Mouse (Mus musculus) spleen, postnatal 10 days (tissue): ENCODE measurements around the gene Inpp4a.

Experiments used
- DNase-seq, 2 experiments: peaks; one replicate each; pipeline ENCODE4 v3.0.0; 2021 to 2022; ENCODE audit warnings: low spot score in 2 of 2

The Inpp4a gene

DNA sequence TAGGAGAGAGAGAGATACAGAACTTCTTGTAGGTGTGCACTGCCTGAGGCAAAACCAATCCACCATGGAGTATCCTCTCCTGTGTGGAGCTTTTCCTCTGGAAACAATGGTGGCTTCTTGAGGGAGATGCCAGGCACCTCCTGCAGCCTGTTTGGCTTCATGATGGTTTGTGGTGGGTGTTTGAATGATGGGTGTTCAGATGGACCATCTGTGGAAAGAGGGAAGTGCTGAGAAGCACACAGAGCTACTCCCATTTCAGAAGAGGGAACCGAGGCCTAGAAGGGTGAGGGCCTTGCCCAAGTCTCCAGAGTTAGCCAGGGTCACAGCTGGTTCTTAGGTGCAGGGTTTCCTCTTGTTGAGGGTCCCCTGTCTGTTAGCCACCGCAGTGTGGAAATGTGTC is 23.0 kb downstream of the Inpp4a start:
- no peak for DNase-seq

DNA sequence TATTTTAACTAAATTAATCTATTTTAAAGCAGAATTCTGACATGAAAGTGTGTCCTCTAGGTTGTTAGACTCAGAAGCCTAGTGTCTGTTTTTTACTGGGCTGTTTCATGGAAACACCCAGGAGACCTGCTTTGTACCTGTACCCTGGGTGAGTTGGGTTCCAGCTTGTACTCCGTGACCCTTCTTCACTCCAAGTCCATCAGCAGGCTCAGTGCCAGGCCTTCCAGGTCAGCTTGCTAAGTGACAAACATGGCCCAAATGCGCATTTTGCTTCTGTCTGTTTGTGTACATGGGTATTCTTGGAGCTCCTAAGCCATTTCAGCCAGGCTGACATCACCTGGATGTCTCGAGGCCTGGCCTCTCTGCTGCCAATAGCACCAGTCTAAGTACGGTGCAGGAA is 23.5 kb downstream of the Inpp4a start:
- no peak for DNase-seq

DNA sequence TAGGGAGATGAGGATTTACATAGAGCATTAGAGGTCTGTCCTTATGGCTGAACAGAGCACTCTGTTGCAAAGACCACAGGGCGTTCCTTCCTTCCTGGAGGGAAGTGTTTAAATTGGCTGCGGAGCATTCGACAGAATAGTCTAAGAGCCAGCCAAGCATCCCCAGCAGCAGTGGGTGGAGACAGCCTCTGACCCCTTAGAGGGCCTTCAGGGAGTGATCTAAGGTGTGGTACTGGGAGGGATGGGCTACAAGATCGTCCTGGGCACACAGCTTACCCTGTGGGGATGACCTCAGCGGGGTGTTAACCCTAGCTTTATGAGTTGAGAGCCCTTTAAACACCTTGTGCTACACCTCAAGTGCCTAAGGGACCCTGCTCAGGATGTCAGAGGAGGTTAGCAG is 24.9 kb downstream of the Inpp4a start:
- DNase-seq = no peak

DNA sequence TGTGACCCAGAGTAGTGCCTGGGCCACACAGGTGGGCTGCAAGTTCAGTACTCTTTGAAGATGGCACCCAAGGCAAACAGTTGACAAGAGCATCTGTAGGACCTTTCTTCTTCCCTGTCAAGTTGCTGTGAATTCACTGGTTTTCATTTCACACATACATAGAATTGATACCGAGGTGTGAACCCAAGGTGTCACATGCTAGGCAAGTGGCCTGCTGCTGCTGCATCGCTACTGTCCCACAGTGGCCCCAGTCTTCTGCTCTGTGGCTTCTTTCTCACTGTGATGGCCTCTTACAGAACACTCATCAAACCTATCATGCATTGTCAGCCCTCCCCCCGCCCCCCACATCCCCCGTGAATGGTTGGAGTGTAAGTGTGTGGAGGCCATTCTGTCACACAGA is 27.6 kb downstream of the Inpp4a start:
- no peak for DNase-seq

DNA sequence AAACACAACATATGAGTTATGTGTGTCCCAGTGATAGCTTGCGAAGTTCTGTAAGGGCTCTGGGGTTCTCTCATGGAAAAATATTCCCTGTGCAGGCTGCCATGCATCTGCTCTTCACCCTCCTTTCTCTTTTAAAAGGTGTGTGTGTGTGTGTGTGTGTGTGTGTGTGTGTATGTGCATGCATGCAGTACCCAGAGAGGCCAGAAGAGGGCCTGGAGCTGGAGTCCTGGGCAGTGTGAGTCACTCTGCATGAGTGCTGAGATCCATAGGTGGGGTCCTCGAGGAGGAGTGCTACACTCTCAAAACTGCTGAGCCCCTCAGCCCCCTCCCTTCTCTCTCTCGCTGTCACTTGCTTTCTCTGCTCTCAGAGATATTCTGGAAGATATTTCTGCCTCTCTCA is 29.5 kb downstream of the Inpp4a start:
- DNase-seq = no peak

DNA sequence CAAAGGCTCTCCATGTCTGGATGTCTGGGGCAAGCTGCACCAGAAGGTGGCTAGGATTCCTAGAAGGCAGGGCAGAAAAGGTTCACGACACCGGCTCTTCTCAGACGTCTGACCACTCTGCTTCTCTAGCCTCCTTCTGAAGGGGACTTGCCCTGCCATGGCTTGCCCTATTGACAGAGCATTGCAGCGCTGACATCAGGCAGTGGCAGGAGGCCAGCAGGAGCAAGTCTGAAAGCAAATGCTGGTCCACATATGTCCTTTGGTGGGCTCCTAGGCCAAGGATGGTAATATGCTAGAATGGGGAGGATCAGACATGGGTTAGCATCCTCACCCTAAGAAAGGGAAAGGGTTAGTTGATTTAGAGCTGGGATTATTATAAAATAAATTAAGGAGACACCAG is 30.2 kb downstream of the Inpp4a start:
- DNase-seq = no peak

DNA sequence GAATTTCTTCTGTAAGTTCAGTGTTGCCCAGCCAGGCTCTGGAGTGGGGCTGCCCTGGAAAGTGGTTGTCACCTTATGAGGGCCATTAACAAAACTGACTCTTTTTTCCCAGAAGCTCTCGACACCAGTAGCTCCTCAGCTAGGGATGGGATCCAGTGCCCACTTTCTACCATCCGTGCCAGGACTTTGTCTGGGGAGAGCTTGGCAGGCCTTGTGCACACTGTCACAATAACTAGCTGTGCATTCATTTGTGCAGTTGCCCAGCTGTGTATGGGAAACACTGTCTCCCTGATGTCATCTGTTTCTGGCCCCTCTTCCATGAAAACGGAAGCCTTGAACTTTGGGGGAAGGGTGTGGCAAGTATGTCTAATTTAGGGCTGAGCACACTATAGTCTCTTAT is 33.1 kb downstream of the Inpp4a start:
- no peak for DNase-seq

DNA sequence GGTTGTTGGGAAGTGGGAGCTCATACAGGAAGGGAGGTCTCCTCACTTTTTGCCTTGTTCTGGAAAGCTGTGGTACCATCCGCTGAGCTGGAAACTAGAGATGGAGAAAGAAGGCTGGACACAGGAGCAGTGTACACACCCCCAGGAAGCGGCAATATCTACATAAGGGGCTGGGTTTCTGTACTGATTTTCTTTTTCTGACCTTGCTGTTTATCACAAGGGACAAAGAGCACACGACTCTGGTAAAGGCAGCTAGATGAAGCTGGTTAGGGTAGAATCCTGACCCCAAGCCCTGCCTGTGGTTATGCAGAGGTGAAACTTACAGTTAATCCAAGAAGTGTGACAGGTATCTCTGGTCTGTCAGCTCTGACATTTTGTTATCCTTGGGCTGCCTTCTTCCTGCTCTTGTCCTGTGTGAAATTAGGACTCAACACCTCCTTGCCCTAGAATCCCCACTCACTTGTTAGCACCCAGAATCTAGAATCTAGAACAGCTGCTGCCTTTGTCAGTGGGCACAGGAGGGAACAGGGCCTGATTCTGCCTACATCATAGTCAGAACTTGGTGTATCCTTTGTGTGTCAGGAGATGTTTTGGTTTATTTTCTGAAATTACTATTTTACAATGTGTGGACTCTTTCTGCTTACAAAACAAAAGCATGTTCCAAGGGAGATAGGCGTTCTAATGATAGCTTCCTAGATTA is 34.2 kb downstream of the Inpp4a start:
- DNase-seq = no peak

DNA sequence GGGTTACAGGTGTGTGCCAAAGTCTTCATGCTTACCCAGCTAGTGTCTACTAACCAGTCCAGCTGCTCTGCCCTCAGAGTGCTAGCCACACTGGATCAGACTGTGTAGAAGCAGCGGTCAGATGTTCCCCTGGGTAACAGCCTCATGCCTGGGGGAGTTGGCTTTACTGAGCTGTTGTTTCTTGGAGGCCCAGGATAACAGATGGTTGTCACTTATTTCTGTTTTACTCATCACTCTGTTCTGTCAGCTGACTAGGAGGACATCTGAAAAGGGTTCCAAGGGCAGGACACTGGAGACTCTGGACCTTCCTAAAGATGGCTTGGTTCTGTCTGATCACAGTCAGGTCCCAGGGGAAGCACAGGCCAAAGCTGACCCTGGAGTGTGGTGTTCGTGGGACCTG is 36.4 kb downstream of the Inpp4a start:
- no peak for DNase-seq

DNA sequence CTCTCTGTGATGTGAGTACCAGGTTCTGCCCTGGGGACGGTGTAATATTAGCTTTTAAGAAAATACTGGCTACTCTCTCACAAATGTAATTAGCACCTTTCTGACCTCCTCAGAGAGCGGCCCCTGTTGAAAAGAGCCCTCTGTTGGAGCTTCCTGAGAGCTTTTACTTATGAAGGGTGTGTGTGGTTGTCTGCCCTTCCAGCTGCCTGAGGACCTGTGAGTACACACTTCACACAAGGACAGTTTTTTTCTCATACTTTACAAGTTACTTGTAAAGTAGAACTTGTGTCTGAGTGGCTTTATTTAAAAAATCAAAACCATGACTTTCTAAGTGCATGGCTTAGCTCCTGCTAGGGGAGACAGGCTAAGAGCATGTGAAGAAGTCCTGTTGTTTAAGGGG is 37.1 kb downstream of the Inpp4a start:
- DNase-seq = no peak

DNA sequence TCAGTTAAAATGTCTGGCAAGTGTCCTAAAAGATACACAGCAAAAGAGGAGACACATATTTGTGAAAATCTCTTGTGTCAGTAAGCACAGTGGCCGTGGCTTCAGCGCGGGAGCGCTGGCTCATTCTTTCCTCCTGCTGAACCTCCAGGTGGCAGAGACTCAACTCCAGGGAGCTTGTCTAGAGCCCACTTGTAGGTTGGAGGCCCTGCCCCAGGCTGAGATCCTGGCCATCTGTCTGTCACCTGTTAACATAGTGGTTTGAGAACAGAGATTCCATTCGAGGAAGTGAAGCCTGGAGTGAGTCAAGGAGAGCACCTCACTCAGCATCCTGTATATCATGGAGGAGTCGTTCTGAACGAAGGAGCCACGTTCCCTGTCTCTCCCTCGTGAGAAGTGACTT is 37.6 kb downstream of the Inpp4a start:
- DNase-seq = no peak

DNA sequence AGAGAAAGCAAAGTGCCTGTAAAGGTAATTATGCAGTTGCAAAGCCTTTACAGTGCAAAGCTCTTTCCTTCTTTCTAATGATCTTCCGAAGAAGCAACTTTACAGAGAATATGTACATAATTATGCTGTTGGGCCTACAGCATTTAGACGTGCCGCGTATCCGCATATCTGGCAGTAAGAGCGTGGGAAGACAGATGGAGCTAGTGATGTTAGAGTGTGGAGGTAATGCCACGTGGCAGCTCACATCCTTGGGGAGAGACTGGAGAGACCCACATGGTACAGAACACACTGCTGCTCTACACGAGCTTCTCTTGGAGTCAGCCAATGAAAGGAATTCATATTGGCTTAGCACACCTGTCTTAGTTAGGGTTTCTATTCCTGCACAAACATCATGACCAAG is 39.5 kb downstream of the Inpp4a start:
- no peak for DNase-seq

DNA sequence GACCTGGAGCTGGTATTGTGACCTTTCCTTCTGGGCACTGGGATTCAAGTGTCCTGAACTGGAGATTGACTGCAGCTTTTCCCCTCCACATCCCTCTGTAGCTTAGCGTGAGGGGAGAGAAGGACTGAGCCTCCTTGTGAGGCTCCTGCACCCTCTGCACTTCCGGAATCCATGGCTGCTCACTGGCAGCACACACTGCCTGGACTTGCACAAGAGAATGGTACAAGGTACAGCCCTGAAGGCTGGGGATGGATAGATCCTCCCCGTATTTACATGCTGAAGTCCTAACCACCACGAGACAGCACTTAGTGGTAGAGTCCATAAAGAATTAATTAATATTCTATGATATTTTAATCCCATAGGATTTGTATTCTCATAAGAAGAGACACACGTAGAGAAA is 41.7 kb downstream of the Inpp4a start:
- no peak for DNase-seq

DNA sequence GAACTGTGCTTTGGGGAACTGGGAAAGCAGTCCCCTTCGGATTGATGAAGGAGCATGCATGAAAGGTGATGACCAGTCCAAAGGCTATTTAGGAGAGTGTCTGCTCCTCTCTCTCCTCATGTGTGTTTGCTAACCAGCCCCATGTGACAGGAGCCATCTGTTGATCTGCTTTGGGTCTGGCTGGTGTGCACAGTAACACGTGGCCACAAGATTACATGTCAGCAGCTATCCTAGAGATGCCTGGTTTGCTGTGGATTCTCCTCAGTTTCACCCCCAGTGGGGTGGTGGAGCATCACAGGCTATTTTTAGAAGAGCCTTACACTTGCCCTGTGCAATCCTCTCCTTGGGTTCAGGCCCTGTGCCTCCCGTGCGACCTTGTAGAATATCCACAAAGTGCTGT is 42.2 kb downstream of the Inpp4a start:
- no peak for DNase-seq

DNA sequence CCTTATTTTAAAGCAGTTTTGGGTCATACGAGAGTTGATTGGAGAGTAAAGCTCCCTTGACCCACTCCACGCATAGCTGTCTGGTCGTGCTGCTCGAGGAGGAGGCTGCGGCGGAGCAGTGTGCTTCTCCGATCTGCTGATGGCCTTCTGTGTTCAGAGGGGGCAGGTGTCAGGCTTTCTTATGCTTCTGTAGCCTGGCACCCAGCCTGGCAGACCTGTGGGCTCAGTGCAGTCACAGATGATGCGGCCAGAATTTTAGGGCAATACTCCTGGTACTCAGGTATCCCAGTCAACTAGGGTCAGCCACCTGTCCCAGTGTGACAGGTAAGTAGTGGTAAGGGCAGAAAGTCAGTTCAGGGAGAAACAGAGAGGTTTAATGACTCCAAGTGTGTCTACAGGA is 42.9 kb downstream of the Inpp4a start:
- no peak for DNase-seq

DNA sequence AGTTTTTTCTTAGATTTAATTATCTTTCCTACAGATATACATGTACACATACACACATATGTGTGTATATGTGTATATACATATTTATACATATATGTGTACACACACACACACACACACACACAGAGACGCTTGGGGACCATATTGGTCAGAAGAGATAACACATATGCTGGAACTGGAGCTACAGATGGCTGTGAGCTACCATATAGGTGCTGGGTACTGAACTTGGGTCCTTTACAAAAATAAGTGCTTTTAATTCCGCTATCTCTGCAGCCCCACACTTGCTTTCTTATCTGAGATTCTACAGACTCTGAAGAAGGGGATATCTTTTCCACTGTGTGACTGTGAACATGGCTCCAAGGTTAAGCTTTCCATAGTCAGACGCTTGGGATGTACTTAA is 43.6 kb downstream of the Inpp4a start:
- DNase-seq = no peak

DNA sequence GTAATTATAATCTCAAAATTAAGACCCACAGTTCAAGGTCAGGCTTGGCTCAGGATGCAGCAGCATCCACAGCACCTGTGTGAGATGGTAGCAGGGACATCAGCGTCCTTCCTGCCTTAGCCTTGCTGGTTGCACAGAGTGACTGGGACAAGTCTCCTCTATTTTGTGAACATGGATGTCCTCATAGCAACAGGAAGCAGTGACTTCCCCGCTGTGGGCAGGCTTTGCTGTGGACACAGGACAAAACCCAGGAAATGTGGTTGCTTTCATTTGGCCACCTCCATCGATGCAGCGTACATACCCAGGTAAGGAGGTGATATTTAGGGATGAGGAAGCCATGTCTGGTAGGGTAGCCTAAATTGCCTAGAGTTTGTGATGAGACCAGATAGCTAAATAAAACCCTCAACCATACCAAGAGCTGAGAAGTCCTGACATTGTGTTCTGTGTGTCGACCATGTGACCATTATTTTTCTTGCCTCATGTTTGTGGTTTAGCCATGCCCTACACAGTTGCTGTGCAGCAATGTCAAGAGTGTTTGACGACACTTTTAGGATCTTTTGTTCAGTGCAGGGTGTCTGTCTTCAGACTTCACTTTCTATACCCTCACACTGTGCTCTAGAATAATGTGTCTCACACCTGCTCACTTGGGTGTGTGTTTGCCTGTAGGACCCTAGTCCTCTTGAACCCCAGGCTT is 44.7 kb downstream of the Inpp4a start:
- DNase-seq = no peak

DNA sequence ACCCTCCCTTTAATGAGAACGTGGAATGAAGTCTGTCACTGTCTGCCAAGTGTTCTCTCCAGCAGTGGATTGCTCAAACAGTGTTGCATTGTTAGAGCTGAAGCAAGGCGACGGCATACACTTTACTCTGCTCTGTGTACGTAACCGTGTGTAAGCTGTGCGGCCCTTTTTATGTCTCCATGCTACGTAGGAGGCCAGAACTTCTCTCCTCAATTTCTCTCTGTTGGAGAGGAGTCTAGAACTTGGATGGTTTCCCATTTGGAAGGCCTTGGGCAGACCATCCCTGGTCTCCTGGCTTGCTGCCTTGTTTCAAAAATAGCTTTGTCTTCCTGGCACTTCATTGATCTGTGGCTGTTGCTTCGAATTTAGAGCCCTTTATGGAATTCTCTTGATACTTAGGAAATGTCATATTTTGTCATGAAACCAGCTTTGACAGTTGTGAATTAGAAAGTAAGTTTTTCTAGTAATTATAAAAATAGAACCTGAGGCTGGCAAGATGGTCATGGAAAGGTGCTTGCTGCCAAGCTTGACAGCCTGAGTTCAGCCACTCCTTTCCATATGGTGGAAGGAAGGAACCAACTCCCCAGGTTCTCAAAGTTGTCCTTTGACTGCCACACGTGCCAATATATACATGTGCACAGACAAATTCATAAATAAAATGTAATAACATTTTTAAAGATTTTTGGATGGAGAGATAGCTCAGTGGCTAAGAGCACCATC is 47.9 kb downstream of the Inpp4a start:
- no peak for DNase-seq

DNA sequence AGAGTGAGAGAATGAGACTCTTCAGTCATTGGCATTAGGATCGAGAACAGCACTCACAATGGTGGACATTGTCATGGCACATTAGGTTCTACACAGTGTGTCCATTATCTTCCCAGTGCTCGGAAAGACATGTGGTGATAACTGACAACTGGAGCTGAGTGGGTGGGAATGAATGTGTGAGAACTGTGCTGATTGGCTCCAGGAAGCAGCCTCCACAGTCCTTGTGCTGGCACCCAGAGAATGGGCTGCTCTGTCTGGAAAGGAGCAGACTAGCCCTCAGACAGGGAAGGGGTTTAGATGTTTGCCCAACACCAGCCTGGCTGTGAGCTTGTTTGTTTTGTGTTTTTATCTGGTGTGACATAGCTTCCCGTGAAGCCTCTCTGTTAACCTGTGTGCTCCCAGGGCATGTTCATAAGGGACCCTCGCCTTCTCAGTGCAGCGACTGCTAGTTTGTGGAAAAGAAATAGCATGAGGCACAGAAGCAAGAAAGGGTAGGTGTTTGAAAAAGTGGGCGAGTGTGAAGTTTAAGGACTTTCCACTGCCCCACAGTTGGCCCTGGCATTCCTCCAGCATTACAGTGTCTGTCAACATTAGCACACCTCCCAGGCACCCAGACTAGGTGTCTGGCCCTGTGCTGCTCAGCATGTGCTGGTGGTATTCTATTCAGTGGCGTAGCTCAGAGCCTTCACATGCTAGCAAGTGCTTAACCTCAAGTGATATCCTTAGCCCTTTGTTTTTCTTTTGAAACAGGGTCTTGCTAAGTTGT is 51.4 kb downstream of the Inpp4a start:
- no peak for DNase-seq

DNA sequence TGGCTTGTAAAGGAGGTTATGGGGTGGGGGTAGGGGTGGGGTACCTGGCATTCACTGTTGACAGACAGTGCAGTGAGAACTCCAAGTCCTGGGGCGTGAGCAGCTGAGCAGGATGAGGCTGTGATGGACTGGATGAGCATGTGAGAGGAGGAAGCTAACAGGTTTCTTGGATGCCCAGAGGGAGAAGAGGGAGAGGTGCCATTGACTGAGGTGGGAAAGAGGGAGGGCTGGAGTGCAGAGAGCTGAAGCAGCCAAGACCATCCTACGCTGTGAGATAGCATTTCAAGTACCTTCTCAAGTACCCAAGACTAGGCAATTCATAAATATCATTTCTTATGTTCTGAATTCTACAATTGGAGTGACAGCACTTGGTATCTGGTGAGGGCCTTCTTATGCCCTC is 52.3 kb downstream of the Inpp4a start:
- no peak for DNase-seq

DNA sequence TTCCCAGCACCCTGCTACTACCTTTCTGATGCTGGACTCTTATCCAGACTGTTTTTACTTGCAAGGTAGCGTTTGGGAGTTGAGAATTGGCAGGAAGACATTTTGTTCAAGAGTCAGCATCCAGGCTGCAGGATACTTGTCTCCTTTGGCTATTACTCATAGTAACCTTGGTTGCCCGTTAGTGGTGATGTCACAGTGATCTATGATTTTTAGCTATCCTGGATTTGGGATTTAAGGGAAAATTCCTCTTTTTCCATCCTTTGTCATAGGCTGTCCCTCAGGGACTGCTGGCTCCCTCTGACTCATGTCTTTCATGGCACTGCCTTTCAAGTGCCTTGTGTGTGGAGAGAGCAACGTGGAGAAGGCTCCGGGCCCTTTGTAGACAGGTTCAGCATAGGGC is 53.8 kb downstream of the Inpp4a start:
- DNase-seq = no peak

DNA sequence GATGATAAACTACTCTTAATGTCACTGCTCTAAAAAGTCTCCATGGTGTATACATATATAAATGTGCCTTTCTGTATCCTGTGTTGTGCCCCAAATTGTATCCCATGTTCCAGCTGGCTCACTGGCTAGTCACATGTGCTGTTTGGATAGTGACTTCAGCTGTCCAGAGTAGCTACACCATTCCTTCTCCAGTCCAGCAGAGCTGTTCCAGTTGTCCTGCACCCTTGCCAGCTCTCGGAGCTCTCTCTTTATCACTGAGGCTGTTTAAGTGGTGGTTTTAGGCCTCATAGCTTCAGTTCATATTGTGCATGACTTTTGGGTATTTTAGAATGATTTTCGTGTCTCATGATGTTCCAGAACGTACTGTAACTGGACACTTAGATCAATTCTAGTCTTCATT is 55.8 kb downstream of the Inpp4a start:
- no peak for DNase-seq
